Mouse (Mus musculus): ENCODE measurements around the gene Ddx54.

- no peak for TF ChIP-seq CTCF (IDR thresholded peaks at IDR 0.05; ENCODE audit: extremely low read depth, insufficient read depth, insufficient read length, insufficient replicate concordance)
- TF ChIP-seq POLR2A (IDR thresholded peaks at IDR 0.05; ENCODE audit: low read depth, low read length) = no peak
These were observed 1.6 kb upstream of the Ddx54 start for GRCm38 (mm10) chr5:120610906-120611305.
